Mouse (Mus musculus): ENCODE results near the gene Cldn3. TPM values are rescaled to one million over a fixed set of nuclear protein-coding genes. Genes with fewer than 3 reads are reported as not detected.
"Not testable (repeated sequence)": the region's sequence is repeated elsewhere in the genome, so short reads cannot be mapped to it uniquely, and the experiment has no call there.

Cldn3 gene
- polyA plus RNA-seq (2014; fragmentation: Nextera tagmentation; extraction: Ambion mirVana), result 0.48 and 0.57 TPM in 2 replicates

- WGBS, result 1% methylated on average over 22 of the region's 25 CpGs
- peaks cover 5% of the 10 kb centered on the region; the same call in 1 of the 2 replicates for H3K4me1 ChIP-seq (ENCODE audit: control insufficient read depth, insufficient read depth, low read length)
- H3K27ac ChIP-seq (ENCODE audit: low read depth, low read length), result no peak within 1 kb of the TSS
- H3K27me3 ChIP-seq (ENCODE audit: control insufficient read depth, insufficient read depth, low read length), result peaks cover 32% of the 10 kb centered on the region
- no peak within 1 kb of the TSS; the same call in 1 of the 2 replicates for H3K9ac ChIP-seq (replicated peaks; ENCODE audit: low read depth, low read length)
- H3K4me3 ChIP-seq (ENCODE audit: low read depth, low read length), result peak within 1 kb of the TSS; percentile 22
- H3K36me3 ChIP-seq (ENCODE audit: control insufficient read depth, insufficient read depth, low read length), result no peaks in the 10 kb centered on the region
- ATAC-seq (ENCODE audit: low read depth), result no peak
- no peaks in the 10 kb centered on the region for H3K9me3 ChIP-seq (ENCODE audit: control insufficient read depth, low read length)
- H3K4me2 ChIP-seq (ENCODE audit: low read depth, low read length), result peak within 1 kb of the TSS; percentile 32
Measured at GRCm38 (mm10) chr5:134985633-134986297, at the start of gene Cldn3. TSS of gene Cldn3 (plus strand) at chr5:134986214.

GRCm38 (mm10) chr5:134936626-134937185 is 49.3 kb upstream of the Cldn3 start:
- Histone ChIP-seq H3K27me3 (ENCODE audit: control insufficient read depth, insufficient read depth, low read length) (no peaks in the 10 kb centered on the region), H3K4me3 (ENCODE audit: low read depth, low read length) (no peak overlapping the region), H3K36me3 (ENCODE audit: control insufficient read depth, insufficient read depth, low read length) (no peaks in the 10 kb centered on the region), H3K9me3 (ENCODE audit: control insufficient read depth, low read length) (no peaks in the 10 kb centered on the region), H3K27ac (ENCODE audit: low read depth, low read length) (no peak overlapping the region), H3K4me2 (ENCODE audit: low read depth, low read length) (no peak overlapping the region), H3K9ac (replicated peaks; ENCODE audit: low read depth, low read length) (no peak overlapping the region), H3K4me1 (ENCODE audit: control insufficient read depth, insufficient read depth, low read length) (no peaks in the 10 kb centered on the region)
- no peak for ATAC-seq (ENCODE audit: low read depth)
- WGBS, result 89% methylated on average over 6 of the region's 6 CpGs

GRCm38 (mm10) chr5:134939069-134939468 is 46.9 kb upstream of the Cldn3 start:
- ATAC-seq (ENCODE audit: low read depth), result no peak
- H3K4me3 ChIP-seq (ENCODE audit: low read depth, low read length), result no peak overlapping the region
- no peaks in the 10 kb centered on the region for H3K36me3 ChIP-seq (ENCODE audit: control insufficient read depth, insufficient read depth, low read length)
- H3K9me3 ChIP-seq (ENCODE audit: control insufficient read depth, low read length), result no peaks in the 10 kb centered on the region
- H3K4me1 ChIP-seq (ENCODE audit: control insufficient read depth, insufficient read depth, low read length), result no peaks in the 10 kb centered on the region
- H3K9ac ChIP-seq (replicated peaks; ENCODE audit: low read depth, low read length), result no peak overlapping the region
- H3K4me2 ChIP-seq (ENCODE audit: low read depth, low read length), result no peak overlapping the region
- 75% methylated on average over 3 of the region's 3 CpGs for WGBS
- H3K27ac ChIP-seq (ENCODE audit: low read depth, low read length), result no peak overlapping the region
- no peaks in the 10 kb centered on the region for H3K27me3 ChIP-seq (ENCODE audit: control insufficient read depth, insufficient read depth, low read length)

GRCm38 (mm10) chr5:134939554-134939953 is 46.5 kb upstream of the Cldn3 start:
- not testable (repeated sequence) for ATAC-seq (ENCODE audit: low read depth); H3K36me3 ChIP-seq (ENCODE audit: control insufficient read depth, insufficient read depth, low read length); H3K9me3 ChIP-seq (ENCODE audit: control insufficient read depth, low read length); H3K27ac ChIP-seq (ENCODE audit: low read depth, low read length); H3K27me3 ChIP-seq (ENCODE audit: control insufficient read depth, insufficient read depth, low read length); H3K4me3 ChIP-seq (ENCODE audit: low read depth, low read length); H3K4me2 ChIP-seq (ENCODE audit: low read depth, low read length); H3K4me1 ChIP-seq (ENCODE audit: control insufficient read depth, insufficient read depth, low read length); H3K9ac ChIP-seq (replicated peaks; ENCODE audit: low read depth, low read length)
- 100% methylated on average over 2 of the region's 7 CpGs for WGBS

- no peak for ATAC-seq (ENCODE audit: low read depth)
- 81% methylated on average over 14 of the region's 14 CpGs for WGBS
- Histone ChIP-seq H3K4me2 (ENCODE audit: low read depth, low read length) (no peak overlapping the region), H3K27me3 (ENCODE audit: control insufficient read depth, insufficient read depth, low read length) (peaks cover 9% of the 10 kb centered on the region), H3K9ac (replicated peaks; ENCODE audit: low read depth, low read length) (no peak overlapping the region), H3K36me3 (ENCODE audit: control insufficient read depth, insufficient read depth, low read length) (no peaks in the 10 kb centered on the region), H3K9me3 (ENCODE audit: control insufficient read depth, low read length) (no peaks in the 10 kb centered on the region), H3K4me3 (ENCODE audit: low read depth, low read length) (no peak overlapping the region), H3K4me1 (ENCODE audit: control insufficient read depth, insufficient read depth, low read length) (no peaks in the 10 kb centered on the region), H3K27ac (ENCODE audit: low read depth, low read length) (no peak overlapping the region)
Measured at GRCm38 (mm10) chr5:134941472-134942209, 44.4 kb upstream of the Cldn3 start.

- Histone ChIP-seq H3K9me3 (ENCODE audit: control insufficient read depth, low read length) (no peaks in the 10 kb centered on the region), H3K36me3 (ENCODE audit: control insufficient read depth, insufficient read depth, low read length) (no peaks in the 10 kb centered on the region), H3K4me1 (ENCODE audit: control insufficient read depth, insufficient read depth, low read length) (no peaks in the 10 kb centered on the region), H3K4me2 (ENCODE audit: low read depth, low read length) (no peak overlapping the region), H3K9ac (replicated peaks; ENCODE audit: low read depth, low read length) (no peak overlapping the region), H3K4me3 (ENCODE audit: low read depth, low read length) (no peak overlapping the region), H3K27me3 (ENCODE audit: control insufficient read depth, insufficient read depth, low read length) (peaks cover 17% of the 10 kb centered on the region), H3K27ac (ENCODE audit: low read depth, low read length) (no peak overlapping the region)
- ATAC-seq (ENCODE audit: low read depth), result no peak
- 84% methylated on average over 2 of the region's 2 CpGs for WGBS
Measured at GRCm38 (mm10) chr5:134942740-134943139, 43.3 kb upstream of the Cldn3 start.

GRCm38 (mm10) chr5:134944179-134944578 is 41.8 kb upstream of the Cldn3 start:
- H3K4me3 ChIP-seq (ENCODE audit: low read depth, low read length), result no peak overlapping the region
- no peak overlapping the region for H3K27ac ChIP-seq (ENCODE audit: low read depth, low read length)
- WGBS, result 77% methylated on average over 5 of the region's 5 CpGs
- no peaks in the 10 kb centered on the region for H3K9me3 ChIP-seq (ENCODE audit: control insufficient read depth, low read length)
- no peaks in the 10 kb centered on the region for H3K36me3 ChIP-seq (ENCODE audit: control insufficient read depth, insufficient read depth, low read length)
- H3K4me2 ChIP-seq (ENCODE audit: low read depth, low read length), result no peak overlapping the region
- H3K27me3 ChIP-seq (ENCODE audit: control insufficient read depth, insufficient read depth, low read length), result peaks cover 17% of the 10 kb centered on the region
- ATAC-seq (ENCODE audit: low read depth), result no peak
- H3K9ac ChIP-seq (replicated peaks; ENCODE audit: low read depth, low read length), result no peak overlapping the region
- H3K4me1 ChIP-seq (ENCODE audit: control insufficient read depth, insufficient read depth, low read length), result no peaks in the 10 kb centered on the region

- Histone ChIP-seq H3K27ac (ENCODE audit: low read depth, low read length) (no peak overlapping the region), H3K9me3 (ENCODE audit: control insufficient read depth, low read length) (no peaks in the 10 kb centered on the region), H3K9ac (replicated peaks; ENCODE audit: low read depth, low read length) (no peak overlapping the region), H3K4me3 (ENCODE audit: low read depth, low read length) (no peak overlapping the region), H3K27me3 (ENCODE audit: control insufficient read depth, insufficient read depth, low read length) (peaks cover 17% of the 10 kb centered on the region), H3K4me2 (ENCODE audit: low read depth, low read length) (no peak overlapping the region), H3K4me1 (ENCODE audit: control insufficient read depth, insufficient read depth, low read length) (no peaks in the 10 kb centered on the region), H3K36me3 (ENCODE audit: control insufficient read depth, insufficient read depth, low read length) (no peaks in the 10 kb centered on the region)
- WGBS, result 47% methylated on average over 19 of the region's 19 CpGs
- no peak for ATAC-seq (ENCODE audit: low read depth)
Measured at GRCm38 (mm10) chr5:134945266-134945959, 40.6 kb upstream of the Cldn3 start.

Measured in neural tube, embryonic 14.5 days (tissue).